Mouse (Mus musculus) hindbrain, postnatal 0 days (tissue): ENCODE data around the gene Ptprs. TPM values are rescaled to one million over a fixed set of nuclear protein-coding genes. Genes with fewer than 3 reads are reported as not detected.

Experiments used
- ATAC-seq: fragments of 200-750 bp; cut with Nextera tagmentation; 2 replicates; pipeline ENCODE4 v1.8.0; 2017; ENCODE audit warnings: mild to moderate bottlenecking, moderate TSS enrichment, moderate library complexity
- DNase-seq: peaks from one replicate; pipeline ENCODE4 v3.0.0-alpha.2; 2015; ENCODE audit warnings: low spot score
- H3K27ac ChIP-seq: fragments of 300-500 bp; sonication (generic); 2 replicates; pipeline ENCODE4 v1.5.1; 2014; ENCODE audit warnings: mild to moderate bottlenecking
- H3K27me3 ChIP-seq: fragments of 300-500 bp; sonication (generic); 2 replicates; pipeline ENCODE4 v1.6.1; 2014; ENCODE audit warnings: low read length, mixed read lengths; ENCODE audit not compliant: insufficient read depth
- H3K36me3 ChIP-seq: fragments of 300-500 bp; sonication (generic); 2 replicates; pipeline ENCODE4 v1.6.1; 2014; ENCODE audit warnings: low read length, mixed read lengths; ENCODE audit not compliant: insufficient read depth
- H3K4me1 ChIP-seq: fragments of 300-500 bp; sonication (generic); 2 replicates; pipeline ENCODE4 v1.6.1; 2014; ENCODE audit warnings: antibody characterized with exemption, low read length, mixed read lengths; ENCODE audit not compliant: insufficient read depth
- H3K4me2 ChIP-seq: fragments of 300-500 bp; sonication (generic); 2 replicates; pipeline ENCODE4 v1.6.1; 2014; ENCODE audit warnings: low read depth, mild to moderate bottlenecking, low read length, moderate library complexity, mixed read lengths
- H3K4me3 ChIP-seq: fragments of 300-500 bp; sonication (generic); 2 replicates; pipeline ENCODE4 v1.5.1; 2014; ENCODE audit warnings: low read length
- H3K9ac ChIP-seq: fragments of 300-500 bp; sonication (generic); replicated peaks from 2 replicates; pipeline ENCODE4 v1.6.1; 2014; ENCODE audit warnings: mild to moderate bottlenecking, low read length, moderate library complexity, mixed read lengths
- H3K9me3 ChIP-seq: fragments of 300-500 bp; sonication (generic); 2 replicates; pipeline ENCODE4 v1.6.1; 2016; ENCODE audit warnings: low read length, mixed read lengths
- CTCF ChIP-seq: IDR thresholded peaks from 2 replicates; pipeline ENCODE4 v1.5.1; 2016; ENCODE audit warnings: antibody characterized with exemption, control low read depth, low read depth
- WGBS: fragments of 180-500 bp; shearing (Covaris S2); extraction: QIAGEN DNeasy Blood & Tissue Kit; methylation state at CpG from one replicate; pipeline ENCODE4 v1.1.7; 2014; 5-methylcytosine and 5-hydroxymethylcytosine counted together
- polyA plus RNA-seq: library from polyadenylated mRNA; unstranded; fragments of >200 nt; fragmentation: Nextera tagmentation; extraction: Ambion mirVana; gene quantifications from 2 replicates; pipeline ENCODE4 v1.2.1, GENCODE M21; 2015
- total RNA-seq: library from RNA; depleted of rRNA; stranded (reverse); fragments of >200 nt; gene quantifications from 2 replicates; pipeline ENCODE4 v1.2.3, GENCODE M21; 2014

Ptprs gene
- total and polyA plus RNA-seq, 2 experiments from 2014 or later: 198 to 913 TPM

DNA sequence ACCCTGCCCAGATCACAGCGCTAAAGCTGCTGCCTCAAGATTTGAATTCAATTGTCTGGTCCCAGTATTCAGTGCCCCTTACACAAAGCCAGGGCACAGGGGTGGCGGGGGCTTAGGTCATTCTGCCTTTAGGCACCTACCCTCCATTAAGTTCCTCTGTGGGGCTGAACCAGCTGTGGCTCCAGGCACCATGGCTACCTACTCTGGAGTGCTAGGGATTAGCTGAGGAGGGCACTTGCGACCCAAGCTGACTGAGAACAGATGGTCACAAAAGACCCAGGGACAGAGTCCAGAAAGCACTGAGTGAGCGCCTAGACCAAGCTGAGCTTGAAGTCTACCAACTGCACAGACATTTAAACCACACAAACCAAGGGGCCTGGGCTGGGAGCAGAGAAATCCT lies 22.6 kb downstream of the Ptprs start:
- Histone ChIP-seq H3K4me1 (no peaks in the 10 kb centered on the region), H3K36me3 (peaks cover 87% of the 10 kb centered on the region), H3K4me2 (no peak overlapping the region), H3K9ac (no peak overlapping the region), H3K9me3 (no peaks in the 10 kb centered on the region), H3K27me3 (no peaks in the 10 kb centered on the region), H3K27ac (no peak overlapping the region), H3K4me3 (no peak overlapping the region)
- no peak for ATAC-seq
- WGBS: 49% methylated on average over 4 of the region's 4 CpGs
- DNase-seq: peak; percentile 32
- TF ChIP-seq CTCF: no peak

DNA sequence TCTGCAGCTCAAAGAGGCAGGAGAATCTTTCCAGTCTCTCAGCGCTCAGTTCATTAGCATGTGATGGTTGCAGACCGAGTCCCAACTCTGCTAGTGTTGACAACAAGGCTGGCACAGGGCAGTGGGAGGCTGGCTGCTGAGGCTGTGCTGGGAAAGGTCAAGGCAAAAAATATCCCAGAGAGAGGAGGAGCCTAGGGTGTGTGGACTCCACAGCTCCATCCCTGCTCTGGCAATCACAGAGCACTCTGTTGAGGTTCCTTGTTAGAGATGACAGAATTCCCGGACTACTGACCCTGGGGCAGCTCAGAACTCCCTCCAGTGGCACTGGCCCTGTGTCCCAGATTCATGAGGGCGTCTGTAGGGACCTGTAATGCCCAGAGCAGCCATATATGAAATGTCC lies 23.0 kb downstream of the Ptprs start:
- H3K4me1 ChIP-seq: no peaks in the 10 kb centered on the region
- no peaks in the 10 kb centered on the region for H3K27me3 ChIP-seq
- WGBS: 60% methylated on average over 4 of the region's 4 CpGs
- no peak for DNase-seq
- peaks cover 91% of the 10 kb centered on the region for H3K36me3 ChIP-seq
- no peak overlapping the region for H3K4me3 ChIP-seq
- H3K9ac ChIP-seq: no peak overlapping the region
- no peaks in the 10 kb centered on the region for H3K9me3 ChIP-seq
- H3K27ac ChIP-seq: no peak overlapping the region
- ATAC-seq: no peak
- no peak for TF ChIP-seq CTCF
- no peak overlapping the region for H3K4me2 ChIP-seq

DNA sequence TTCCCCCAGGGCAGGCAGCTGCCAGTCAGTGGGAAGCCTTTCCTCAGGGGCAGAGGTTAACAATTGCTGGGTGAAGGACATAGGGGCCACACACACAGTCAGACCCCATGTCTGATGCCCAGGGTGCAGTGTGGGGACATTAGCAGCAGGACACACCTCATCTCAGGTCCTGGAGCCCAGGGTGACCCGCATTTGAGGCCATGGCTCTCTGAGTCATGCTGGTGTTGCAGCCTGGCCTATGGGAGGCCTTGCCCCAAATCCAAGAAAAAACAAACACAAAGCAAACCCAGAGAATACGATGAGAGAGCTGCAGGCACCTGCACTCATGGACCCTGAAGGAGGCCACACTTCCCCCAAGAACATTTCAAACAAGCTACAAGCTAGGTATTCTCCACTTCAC lies 28.6 kb downstream of the Ptprs start:
- H3K36me3 ChIP-seq: peaks cover 64% of the 10 kb centered on the region
- no peak for TF ChIP-seq CTCF
- no peaks in the 10 kb centered on the region for H3K27me3 ChIP-seq
- H3K4me3 ChIP-seq: no peak overlapping the region
- DNase-seq (no peak), ATAC-seq (no peak)
- WGBS: 86% methylated on average over 2 of the region's 2 CpGs
- H3K4me2 ChIP-seq: no peak overlapping the region
- H3K27ac ChIP-seq: no peak overlapping the region
- H3K9me3 ChIP-seq: no peaks in the 10 kb centered on the region
- H3K9ac ChIP-seq: no peak overlapping the region
- H3K4me1 ChIP-seq: no peaks in the 10 kb centered on the region

DNA sequence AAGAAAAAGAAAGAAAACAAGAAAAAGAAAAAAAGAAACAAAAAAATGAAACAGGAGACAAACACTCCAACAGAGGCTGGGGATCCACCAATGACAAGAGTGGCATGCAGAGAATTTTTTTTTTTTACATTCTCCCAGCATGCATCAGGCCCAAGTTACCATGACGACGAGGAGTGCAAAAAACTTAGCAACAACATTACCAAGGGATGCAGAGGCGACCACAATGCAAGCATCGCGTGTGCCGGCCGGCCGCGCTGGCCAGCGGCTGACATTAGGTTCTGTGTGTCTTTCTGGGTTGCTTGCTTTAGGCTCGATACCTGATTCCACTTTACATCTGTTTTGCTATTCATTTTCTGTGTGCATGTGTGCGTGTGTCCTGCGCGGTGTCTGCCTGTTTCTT lies 30.9 kb downstream of the Ptprs start:
- H3K27ac ChIP-seq: 0 out of 2 replicates have a peak overlapping the region, but pooled peaks have one; percentile 32
- 29% methylated on average over 14 of the region's 14 CpGs for WGBS
- DNase-seq: peak; percentile 84

DNA sequence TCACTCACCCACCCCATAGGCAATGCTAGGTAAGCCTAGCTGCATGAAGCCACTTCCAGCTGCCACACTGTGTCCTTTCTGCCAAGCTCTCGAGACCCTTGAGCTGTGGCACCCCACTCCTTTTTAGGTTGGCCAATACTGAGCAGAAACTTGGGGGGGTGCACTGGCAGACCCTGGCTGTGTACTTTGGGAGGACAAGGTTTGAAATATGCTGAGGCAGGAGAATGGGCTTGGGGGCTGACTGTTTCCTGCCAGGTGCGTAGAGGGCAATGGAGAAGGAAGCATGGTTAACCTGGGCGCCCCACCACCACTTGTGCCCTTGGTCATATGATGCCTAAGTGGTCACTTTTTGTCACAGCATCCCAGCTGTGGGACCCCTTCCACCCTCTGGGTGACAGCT lies 31.5 kb downstream of the Ptprs start:
- Histone ChIP-seq H3K27ac (0 out of 2 replicates have a peak overlapping the region, but pooled peaks have one; percentile 32), H3K36me3 (peaks cover 47% of the 10 kb centered on the region), H3K9ac (no peak overlapping the region), H3K27me3 (no peaks in the 10 kb centered on the region), H3K4me3 (no peak overlapping the region), H3K4me1 (no peaks in the 10 kb centered on the region), H3K9me3 (no peaks in the 10 kb centered on the region), H3K4me2 (no peak overlapping the region)
- WGBS: 88% methylated on average over 3 of the region's 3 CpGs
- no peak for DNase-seq
- TF ChIP-seq CTCF: no peak
- ATAC-seq: no peak

More for the DNA sequence above, 30.9 kb downstream of the Ptprs start:
- H3K4me2 ChIP-seq: no peak overlapping the region
- no peaks in the 10 kb centered on the region for H3K4me1 ChIP-seq
- no peak overlapping the region for H3K9ac ChIP-seq
- peaks cover 51% of the 10 kb centered on the region for H3K36me3 ChIP-seq
- H3K9me3 ChIP-seq: no peaks in the 10 kb centered on the region
- H3K27me3 ChIP-seq: no peaks in the 10 kb centered on the region
- no peak for TF ChIP-seq CTCF
- no peak overlapping the region for H3K4me3 ChIP-seq
- peak; percentile 50 for ATAC-seq

DNA sequence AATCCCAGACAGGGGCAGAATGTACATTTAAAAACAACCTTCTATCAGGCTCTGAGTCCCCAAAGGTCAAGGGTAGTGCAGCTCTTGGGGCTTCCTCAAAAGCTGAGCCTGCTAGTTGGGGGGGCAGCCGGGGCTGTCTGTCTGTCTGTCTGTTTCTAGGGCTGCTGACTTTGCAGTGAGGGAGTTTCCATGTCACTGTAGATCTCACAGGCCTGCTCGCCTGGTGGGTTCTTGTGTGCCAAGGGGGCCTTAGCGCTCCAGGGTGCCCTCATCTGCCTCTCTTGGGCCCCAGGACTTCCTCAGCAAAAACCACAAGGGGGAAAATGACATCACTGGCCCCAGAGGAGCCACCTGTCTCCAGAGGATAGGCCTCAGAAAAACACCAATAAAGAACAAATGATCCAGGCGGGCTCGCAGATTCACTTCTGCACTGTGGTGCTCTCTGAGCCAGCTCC lies 32.9 kb downstream of the Ptprs start:
- WGBS: 80% methylated on average over 5 of the region's 5 CpGs
- H3K4me1 ChIP-seq: no peaks in the 10 kb centered on the region

DNA sequence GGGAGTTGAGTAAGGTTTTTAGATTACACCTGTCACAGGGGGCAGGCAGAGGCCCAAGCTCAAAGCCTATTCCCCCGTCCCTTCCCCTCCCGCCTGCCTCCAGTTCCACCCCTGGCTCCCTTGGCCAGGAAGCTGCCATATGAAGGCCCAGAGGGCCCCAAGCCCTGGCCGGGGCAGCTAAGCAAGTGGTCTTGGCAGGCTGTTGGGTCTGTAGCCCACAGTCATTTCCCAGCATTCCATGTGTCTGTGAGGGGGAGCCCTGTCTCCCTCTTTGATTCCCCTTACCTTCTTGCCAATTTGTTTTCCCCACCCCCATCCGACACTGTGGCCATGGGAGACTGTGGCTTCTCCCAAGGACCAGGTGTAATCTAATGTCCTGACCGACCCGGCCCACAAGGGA lies 34.0 kb downstream of the Ptprs start:
- H3K27ac ChIP-seq: peak overlapping the region; percentile 9; the same call in 1 of the 2 replicates
- H3K9me3 ChIP-seq: no peaks in the 10 kb centered on the region
- no peak overlapping the region for H3K4me2 ChIP-seq
- no peak for TF ChIP-seq CTCF
- ATAC-seq (peak; percentile 28; the same call in 1 of the 2 replicates), DNase-seq (peak; percentile 55)
- no peak overlapping the region for H3K4me3 ChIP-seq
- H3K4me1 ChIP-seq: no peaks in the 10 kb centered on the region
- WGBS: 57% methylated on average over 6 of the region's 6 CpGs
- H3K36me3 ChIP-seq: peaks cover 27% of the 10 kb centered on the region; the same call in 1 of the 2 replicates
- H3K9ac ChIP-seq: no peak overlapping the region
- H3K27me3 ChIP-seq: no peaks in the 10 kb centered on the region

More for the DNA sequence above, 32.9 kb downstream of the Ptprs start:
- no peak overlapping the region for H3K4me3 ChIP-seq
- TF ChIP-seq CTCF: no peak
- DNase-seq (no peak), ATAC-seq (no peak)
- H3K27me3 ChIP-seq: no peaks in the 10 kb centered on the region
- H3K9ac ChIP-seq: no peak overlapping the region
- H3K4me2 ChIP-seq: no peak overlapping the region
- peaks cover 33% of the 10 kb centered on the region; the same call in 1 of the 2 replicates for H3K36me3 ChIP-seq
- no peaks in the 10 kb centered on the region for H3K9me3 ChIP-seq
- no peak overlapping the region for H3K27ac ChIP-seq
